18 mouse cellular contexts compared by ENCODE assay signal in genomic region chr12:118084806-118085205, GRCm38 (mm10).
DNase-seq lines count a peak whose midpoint lies in the region; ATAC-seq and TF ChIP-seq lines count a peak whose summit lies in the region.
"Had no signal": no experiment of that assay in that cellular context is flagged by ENCODE, and none has a peak within 500 bp of the region (broad histone marks: within the 10 kb centered on the region; RNA-seq: fewer than 3 reads in every experiment).

No protein-coding gene starts in this region.

- H3K9ac ChIP-seq in forebrain, postnatal 0 days = no peak overlapping the region

- no peak overlapping the region for H3K4me2 ChIP-seq in forebrain, postnatal 0 days (ENCODE audit: low read depth)

- no peak for TF ChIP-seq CTCF in forebrain, postnatal 0 days (IDR thresholded peaks at IDR 0.05; ENCODE audit: low read depth)

- no peak overlapping the region for H3K4me3 ChIP-seq in forebrain, postnatal 0 days (ENCODE audit: low read depth, low read length)
- H3K4me3 ChIP-seq in forebrain, embryonic 10.5 days = no peak overlapping the region

- 0 out of 2 replicates have a peak, but pooled peaks have one; percentile 23 for ATAC-seq in forebrain, postnatal 0 days
- peak; percentile 39 for ATAC-seq in common myeloid progenitor, adult 5-6 weeks (replicated peaks; ENCODE audit: low read depth, poor library complexity, severe bottlenecking)
- peak; percentile 80 for ATAC-seq in granulocyte monocyte progenitor cell, adult 5-6 weeks (replicated peaks; ENCODE audit: poor library complexity, severe bottlenecking)
- peak; percentile 79 for ATAC-seq in megakaryocyte progenitor cell, adult 5-6 weeks (replicated peaks; ENCODE audit: poor library complexity)
- ATAC-seq in erythroblast, adult 5-6 weeks (replicated peaks; ENCODE audit: low FRiP score, poor library complexity, severe bottlenecking) = no peak
- ATAC-seq: activated CD4-positive, CD25-positive, alpha-beta regulatory T cell, adult 4 months; CD4-positive, CD25-positive, alpha-beta regulatory T cell, adult 4 months; Patski had no signal

- no peaks in the 10 kb centered on the region for H3K36me3 ChIP-seq in forebrain, postnatal 0 days (ENCODE audit: insufficient read depth)
- no peaks in the 10 kb centered on the region for H3K36me3 ChIP-seq in forebrain, embryonic 10.5 days (replicated peaks)
- H3K36me3 ChIP-seq: G1E had no signal

- no peaks in the 10 kb centered on the region for H3K27me3 ChIP-seq in forebrain, postnatal 0 days (ENCODE audit: insufficient read depth, low read length)
- no peaks in the 10 kb centered on the region for H3K27me3 ChIP-seq in forebrain, embryonic 10.5 days (ENCODE audit: poor library complexity, severe bottlenecking)
- H3K27me3 ChIP-seq: CH12.LX, Patski had no signal

- no peaks in the 10 kb centered on the region for H3K4me1 ChIP-seq in forebrain, postnatal 0 days (ENCODE audit: insufficient read depth)
- H3K4me1 ChIP-seq in forebrain, embryonic 10.5 days = no peaks in the 10 kb centered on the region

- DNase-seq in forebrain, postnatal 0 days = no peak
- DNase-seq in forebrain, embryonic 10.5 days (ENCODE audit: extremely low spot score, low spot score) = no peak
- DNase-seq in layer of hippocampus, adult 9-11 months = no peak
- DNase-seq in cerebellum, postnatal 4 days (ENCODE audit: low spot score in 2 of 2) = no peak
- DNase-seq: adrenal gland, adult 2 months; adrenal gland, adult 8-10 months; adrenal gland, postnatal 25 days; B cell, adult 2 months; cerebellum, adult 11 months had no signal

- no peak overlapping the region for H3K27ac ChIP-seq in forebrain, postnatal 0 days (ENCODE audit: low read depth, low read length)
- H3K27ac ChIP-seq in forebrain, embryonic 10.5 days = no peak overlapping the region

- H3K9me3 ChIP-seq in forebrain, postnatal 0 days (ENCODE audit: low read length) = no peaks in the 10 kb centered on the region
- H3K9me3 ChIP-seq in forebrain, embryonic 10.5 days = no peaks in the 10 kb centered on the region
- H3K9me3 ChIP-seq: G1E had no signal

- 85% methylated on average over 3 of the region's 3 CpGs for WGBS in forebrain, postnatal 0 days
- WGBS in forebrain, embryonic 10.5 days = 89% methylated on average over 3 of the region's 3 CpGs
